ENCODE assay signal across 12 mouse cellular contexts in genomic region chr3:84647616-84648015, GRCm38 (mm10). TPM values are rescaled to one million over a fixed set of nuclear protein-coding genes. Genes with fewer than 3 reads are reported as not detected.
DNase-seq lines count a peak whose midpoint lies in the region; ATAC-seq and TF ChIP-seq lines count a peak whose summit lies in the region.
"Had no signal": no experiment of that assay in that cellular context is flagged by ENCODE, and none has a peak within 500 bp of the region (broad histone marks: within the 10 kb centered on the region; RNA-seq: fewer than 3 reads in every experiment).

No protein-coding gene starts in this region.

- TF ChIP-seq RAD21 in CH12.LX (IDR thresholded peaks at IDR 0.05; ENCODE audit: low read depth, low read length), result no peak

- TF ChIP-seq EP300 in heart, postnatal 0 days (IDR thresholded peaks at IDR 0.05; ENCODE audit: low read depth), result no peak
- 0 out of 2 replicates have a peak, but pooled peaks have one; percentile 10 for TF ChIP-seq EP300 in CH12.LX (IDR thresholded peaks at IDR 0.05; ENCODE audit: low read length)

- intact Hi-C loops in left cerebral cortex, adult 2 months (cut with DNase I), result no loop called here

- H3K79me2 ChIP-seq in CH12.LX (replicated peaks; ENCODE audit: control insufficient read depth, extremely low read depth, insufficient read depth, poor library complexity, severe bottlenecking), result no peaks in the 10 kb centered on the region
- H3K79me2 ChIP-seq in macrophage (ENCODE audit: inconsistent target), result no peaks in the 10 kb centered on the region

- in situ Hi-C loops in CH12.LX (cut with MboI; ENCODE audit: low pct_ligation_motif_present, low pct_unique_long_range_greater_than_20kb, low sequenced_read_pairs), result no loop called here

- peak; percentile 59 for TF ChIP-seq POLR2A in CH12.LX (IDR thresholded peaks at IDR 0.05; ENCODE audit: low read depth, low read length)

- H3K9ac ChIP-seq in heart, postnatal 0 days (replicated peaks; ENCODE audit: low read depth, low read length), result no peak overlapping the region
- peak overlapping the region; percentile 47 for H3K9ac ChIP-seq in CH12.LX (ENCODE audit: insufficient read depth, low read depth)
- H3K9ac ChIP-seq: midbrain, embryonic 15.5 days had no signal

- TF ChIP-seq CTCF in heart, postnatal 0 days (IDR thresholded peaks at IDR 0.05; ENCODE audit: low read depth), result no peak
- TF ChIP-seq CTCF in CH12.LX (conservative IDR thresholded peaks at IDR 0.05 in 1 of 2, IDR thresholded peaks at IDR 0.05 in 1 of 2; ENCODE audit: low read depth in 2 of 2, low read length in 2 of 2), result no peak
- no peak for TF ChIP-seq CTCF in left cerebral cortex, adult 2 months (IDR thresholded peaks at IDR 0.05)

- dilution Hi-C loops in CH12.LX (cut with MboI; ENCODE audit: extremely low pct_ligation_motif_present, extremely low pct_unique_long_range_greater_than_20kb, low sequenced_read_pairs), result no loop called here

- peak overlapping the region; percentile 57 for H3K27ac ChIP-seq in heart, postnatal 0 days (ENCODE audit: low read depth)
- peak overlapping the region; percentile 11; the same call in 1 of the 2 replicates for H3K27ac ChIP-seq in CH12.LX (ENCODE audit: insufficient read depth, low read depth)
- H3K27ac ChIP-seq in macrophage, result peak overlapping the region; percentile 80
- no peak overlapping the region for H3K27ac ChIP-seq in left cerebral cortex, adult 2 months
- H3K27ac ChIP-seq: midbrain, embryonic 15.5 days had no signal

- H3K4me2 ChIP-seq in heart, postnatal 0 days (ENCODE audit: low read depth, low read length), result no peak overlapping the region
- H3K4me2 ChIP-seq in CH12.LX (ENCODE audit: insufficient read depth, low read depth, poor library complexity, severe bottlenecking), result peak overlapping the region; percentile 80
- H3K4me2 ChIP-seq: liver, embryonic 11.5 days; midbrain, embryonic 15.5 days had no signal

- ATAC-seq in heart, postnatal 0 days (ENCODE audit: insufficient read depth, low read depth), result peak; percentile 50
- ATAC-seq: midbrain, embryonic 15.5 days had no signal

- H3K4me1 ChIP-seq in heart, postnatal 0 days (ENCODE audit: control insufficient read depth, insufficient read depth), result peaks cover 5% of the 10 kb centered on the region
- H3K4me1 ChIP-seq in CH12.LX (ENCODE audit: control insufficient read depth in 1 of 2, insufficient read depth in 2 of 2), result peaks cover 6 to 24% of the 10 kb centered on the region in 2 experiments

- H3K9me3 ChIP-seq in heart, postnatal 0 days (replicated peaks; ENCODE audit: control insufficient read depth, low read length), result no peaks in the 10 kb centered on the region
- H3K9me3 ChIP-seq in CH12.LX (replicated peaks; ENCODE audit: low read length), result peaks cover 7% of the 10 kb centered on the region
- H3K9me3 ChIP-seq: midbrain, embryonic 15.5 days had no signal

- H3K4me3 ChIP-seq in heart, postnatal 0 days (ENCODE audit: low read depth, low read length), result no peak overlapping the region
- H3K4me3 ChIP-seq in CH12.LX (replicated peaks in 1 of 3; ENCODE audit: low read depth in 2 of 3, low read length in 2 of 3, poor library complexity in 1 of 3) (peak overlapping the region; percentile 14 to 33 (median 31)), macrophage (ENCODE audit: inconsistent target) (no peak overlapping the region)
- H3K4me3 ChIP-seq in left cerebral cortex, adult 2 months, result no peak overlapping the region
- H3K4me3 ChIP-seq: midbrain, embryonic 15.5 days had no signal

- 31% methylated on average over 4 of the region's 4 CpGs for WGBS in heart, postnatal 0 days
- 61% methylated on average over 4 of the region's 4 CpGs for WGBS in macrophage (ENCODE audit: missing documents)

- DNase-seq in heart, postnatal 0 days (ENCODE audit: low spot score), result peak; percentile 56
- DNase-seq in heart, adult 8-10 months (ENCODE audit: low spot score), result no peak
- DNase-seq in CH12.LX (ENCODE audit: extremely low read depth), result no peak
- peak; percentile 74 for DNase-seq in adrenal gland, adult 8-10 months
- DNase-seq in left cerebral cortex, adult 18-20 months (ENCODE audit: low spot score in 2 of 2), result no peak
- no peak for DNase-seq in left cerebral cortex, adult 2 months (ENCODE audit: extremely low spot score in 1 of 2, low spot score in 2 of 2)
- DNase-seq: kidney, postnatal 4 days; right cerebral cortex, postnatal 25 days; thymus, postnatal 25 days had no signal

- no peaks in the 10 kb centered on the region for H3K36me3 ChIP-seq in heart, postnatal 0 days (replicated peaks; ENCODE audit: control insufficient read depth, insufficient read depth, low read length)
- H3K36me3 ChIP-seq in CH12.LX (replicated peaks in 1 of 2; ENCODE audit: control insufficient read depth in 1 of 2, insufficient read depth in 1 of 2, low read length in 1 of 2) (no peaks in the 10 kb centered on the region), macrophage (ENCODE audit: inconsistent target) (no peaks in the 10 kb centered on the region)
- H3K36me3 ChIP-seq: midbrain, embryonic 15.5 days had no signal

- no peaks in the 10 kb centered on the region for H3K27me3 ChIP-seq in heart, postnatal 0 days (ENCODE audit: control insufficient read depth, insufficient read depth, low read length)
- no peaks in the 10 kb centered on the region for H3K27me3 ChIP-seq in CH12.LX (replicated peaks)
- H3K27me3 ChIP-seq: midbrain, embryonic 15.5 days had no signal

TF ChIP-seq in CH12.LX, 34 proteins besides CTCF, POLR2A, EP300 and RAD21 (continues in another document):
- TF ChIP-seq NELFE (IDR thresholded peaks at IDR 0.05; ENCODE audit: low read depth, low read length) (peak; percentile 42; the same call in 1 of the 2 replicates), MAX (IDR thresholded peaks at IDR 0.05; ENCODE audit: low read length) (peak; percentile 48; the same call in 1 of the 2 replicates), MAZ (IDR thresholded peaks at IDR 0.05; ENCODE audit: low read depth, low read length) (no peak), ZNF384 (IDR thresholded peaks at IDR 0.05; ENCODE audit: low read depth, low read length) (no peak), TBP (conservative IDR thresholded peaks at IDR 0.05; ENCODE audit: low read depth, low read length) (peak; percentile 66; the same call in 1 of the 2 replicates), MAFK (IDR thresholded peaks at IDR 0.05; ENCODE audit: insufficient replicate concordance, low read length) (no peak), PAX5 (IDR thresholded peaks at IDR 0.05; ENCODE audit: low read length) (no peak), HCFC1 (IDR thresholded peaks at IDR 0.05; ENCODE audit: low read depth, low read length) (no peak), JUN (IDR thresholded peaks at IDR 0.05; ENCODE audit: insufficient read depth, low read depth, low read length) (peak; percentile 65), NRF1 (IDR thresholded peaks at IDR 0.05; ENCODE audit: low read depth, low read length) (no peak), USF2 (conservative IDR thresholded peaks at IDR 0.05; ENCODE audit: low read depth, low read length) (no peak), ZKSCAN1 (IDR thresholded peaks at IDR 0.05; ENCODE audit: borderline replicate concordance, low read depth, low read length) (no peak), ETS1 (conservative IDR thresholded peaks at IDR 0.05; ENCODE audit: low read depth, low read length) (no peak; the same call in 1 of the 2 replicates), SIN3A (IDR thresholded peaks at IDR 0.05; ENCODE audit: low read length) (no peak), MYC (IDR thresholded peaks at IDR 0.05; ENCODE audit: low read depth, low read length) (no peak), RCOR1 (conservative IDR thresholded peaks at IDR 0.05; ENCODE audit: low read depth, low read length) (0 out of 2 replicates have a peak, but pooled peaks have one; percentile 16), ELF1 (IDR thresholded peaks at IDR 0.05; ENCODE audit: low read depth, low read length) (no peak), E2F4 (IDR thresholded peaks at IDR 0.05; ENCODE audit: insufficient replicate concordance, low read depth, low read length) (no peak), MEF2A (IDR thresholded peaks at IDR 0.05; ENCODE audit: borderline replicate concordance, low read depth, low read length) (no peak), IRF4 (IDR thresholded peaks at IDR 0.05; ENCODE audit: low read depth, low read length) (0 out of 2 replicates have a peak, but pooled peaks have one; percentile 38)

RNA-seq across cellular contexts. Expression of gene Tmem154, which starts 18.4 kb away (rescaled TPM):
- 0.57 and 1.7 TPM in 2 replicates for total RNA-seq in heart, postnatal 0 days (2014; rRNA removed; ENCODE audit: low replicate concordance)
- polyA plus RNA-seq in heart, postnatal 0 days (2015; fragmentation: Nextera tagmentation; extraction: Ambion mirVana), result 0.89 and 1.2 TPM in 2 replicates
- 1 to 10 TPM in 3 of 4 experiments, under 1 TPM in 1; 0.97 to 3.3 (median 2.9) TPM for total RNA-seq in heart, adult 8-10 months (2022)
- total RNA-seq in CH12.LX (2012; rRNA removed), result 38.6 and 42.8 TPM in 2 replicates
- total RNA-seq in CH12.LX (2014; rRNA removed), result 57.1 and 57.7 TPM in 2 replicates
- 81.6 and 91.5 TPM in 2 replicates for polyA plus RNA-seq in CH12.LX (2012; ENCODE audit: insufficient read length, low read depth)
- 1 to 10 TPM; 2.2 to 3.8 (median 2.9) TPM for total RNA-seq in adrenal gland, adult 8-10 months (2022)
- total RNA-seq in macrophage (2018; cell fraction: chromatin; rRNA removed), result 100 to 1,000 TPM in 10 of 26 experiments, 10 to 100 TPM in 11, 1 to 10 TPM in 5; 5.6 to 262 (median 81.4) TPM
- total RNA-seq in macrophage (2018; cell fraction: cytosol; rRNA removed), result 100 to 1,000 TPM in 8 of 26 experiments, 10 to 100 TPM in 18; 34.4 to 131 (median 62.0) TPM
- 100 to 1,000 TPM in 6 of 26 experiments, 10 to 100 TPM in 19, 1 to 10 TPM in 1; 9.0 to 177 (median 62.5) TPM for total RNA-seq in macrophage (2018; cell fraction: nucleus; rRNA removed)
- polyA plus RNA-seq in macrophage (2018), result 57.7 to 102 TPM (median 78.1 TPM) in 3 replicates
- under 1 TPM; 0.28 to 0.37 TPM for total RNA-seq in left cerebral cortex, adult 18-20 months (2021)
- under 1 TPM; 0.23 to 0.36 TPM for total RNA-seq in left cerebral cortex, adult 2 months (2021)

RNA-seq across cellular contexts. Expression of gene Tigd4, which starts 54.2 kb away (rescaled TPM):
- 0.15 and 1.3 TPM in 2 replicates for total RNA-seq in heart, postnatal 0 days (2014; rRNA removed; ENCODE audit: low replicate concordance)
- 0.29 and 0.34 TPM in 2 replicates for polyA plus RNA-seq in heart, postnatal 0 days (2015; fragmentation: Nextera tagmentation; extraction: Ambion mirVana)
- total RNA-seq in heart, adult 8-10 months (2022), result under 1 TPM in 2 of 4 experiments, not detected in 2; 0.09 to 0.11 TPM
- total RNA-seq in CH12.LX (2012; rRNA removed) (not detected in 2 replicates), CH12.LX (2014; rRNA removed) (not detected in 2 replicates)
- polyA plus RNA-seq in CH12.LX (2012; ENCODE audit: insufficient read length, low read depth) (not detected in 2 replicates), macrophage (2018) (not detected in 3 replicates)
- total RNA-seq in adrenal gland, adult 8-10 months (2022), result under 1 TPM in 2 of 4 experiments, not detected in 2; 0.06 to 0.18 TPM
- under 1 TPM in 1 of 26 experiments, not detected in 25; 0.29 TPM for total RNA-seq in macrophage (2018; cell fraction: chromatin; rRNA removed)
- total RNA-seq in macrophage (2018; cell fraction: cytosol; rRNA removed), result not detected
- total RNA-seq in macrophage (2018; cell fraction: nucleus; rRNA removed), result not detected
- total RNA-seq in left cerebral cortex, adult 18-20 months (2021), result under 1 TPM in 1 of 2 experiments, not detected in 1; 0.09 TPM
- not detected for total RNA-seq in left cerebral cortex, adult 2 months (2021)
- polyA plus RNA-seq: liver, embryonic 11.5 days; midbrain, embryonic 15.5 days had no signal

Comparison
In these comparisons a context has a peak if more than half of its experiments do, and no peak if none do; other contexts are left out.
1. DNase-seq: peak in heart, postnatal 0 days (single experiment) and adrenal gland, adult 8-10 months (single experiment); none in heart, adult 8-10 months (single experiment), CH12.LX (single experiment), left cerebral cortex, adult 18-20 months (0 of 2) and left cerebral cortex, adult 2 months (0 of 2).
2. H3K4me3 ChIP-seq: peak in CH12.LX (3 of 3); none in heart, postnatal 0 days (single experiment), macrophage (single experiment) and left cerebral cortex, adult 2 months (single experiment).
3. RNA of gene Tmem154, which starts 18.4 kb away (total RNA-seq): 38.6 to 57.7 TPM in CH12.LX; 0.97 to 3.3 TPM in heart, adult 8-10 months, 2.2 to 3.8 TPM in adrenal gland, adult 8-10 months, 0.57 to 1.7 TPM in heart, postnatal 0 days, 0.28 to 0.37 TPM in left cerebral cortex, adult 18-20 months and 0.23 to 0.36 TPM in left cerebral cortex, adult 2 months; every median in the first group is over 4 times any median in the second.